Mouse (Mus musculus): ENCODE results near the gene Vsig8.

The Vsig8 gene

GRCm38 (mm10) chr1:172555638-172556037, at the start of gene Vsig8:
TSS of gene Vsig8 (plus strand) at chr1:172555938.
- DNase-seq = no peak

GRCm38 (mm10) chr1:172507001-172507400, 48.7 kb upstream of the Vsig8 start:
- no peak for DNase-seq

GRCm38 (mm10) chr1:172507701-172508100, 48.0 kb upstream of the Vsig8 start:
- no peak for DNase-seq

DNA sequence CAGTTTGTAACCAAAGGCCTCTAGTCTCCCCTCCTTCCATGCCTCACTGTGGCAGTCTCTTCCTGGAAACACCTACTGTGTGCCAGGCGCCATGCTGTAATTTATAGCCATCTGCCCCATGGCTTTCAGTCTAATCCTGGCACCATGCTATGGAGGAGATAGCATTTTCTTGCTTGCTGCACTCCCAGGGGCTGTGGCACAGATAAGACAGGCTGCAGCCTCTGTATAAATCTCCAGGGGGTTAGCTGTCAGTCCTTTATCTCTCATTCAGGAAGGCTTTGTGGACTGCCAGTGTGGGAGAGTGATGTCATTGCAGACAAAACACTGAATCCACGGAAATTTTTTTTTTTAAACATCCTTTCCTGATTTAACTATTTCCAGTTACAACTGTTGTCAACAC, 47.6 kb upstream of the Vsig8 start:
- no peak for DNase-seq

- no peak for DNase-seq
Observed at GRCm38 (mm10) chr1:172509235-172509634, 46.5 kb upstream of the Vsig8 start.

DNA sequence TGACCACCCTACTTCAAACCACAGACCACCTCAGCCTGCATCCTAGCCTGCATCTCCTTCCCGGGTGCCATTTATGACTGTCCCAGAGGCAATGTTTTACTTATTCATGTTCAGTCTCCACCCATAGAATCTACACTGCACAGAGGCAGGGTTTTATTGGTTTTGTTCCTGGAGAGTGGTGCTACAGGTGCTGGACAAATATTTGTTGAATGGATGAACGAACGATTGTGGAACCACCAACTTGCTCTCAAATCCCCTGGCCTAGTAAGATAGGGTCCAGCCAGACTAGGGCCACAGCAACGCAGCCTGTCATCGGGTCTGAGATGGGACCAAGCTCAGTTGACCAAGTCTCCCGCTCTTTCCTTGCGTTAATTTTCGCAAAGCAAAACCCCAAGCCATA, 45.8 kb upstream of the Vsig8 start:
- no peak for DNase-seq

DNA sequence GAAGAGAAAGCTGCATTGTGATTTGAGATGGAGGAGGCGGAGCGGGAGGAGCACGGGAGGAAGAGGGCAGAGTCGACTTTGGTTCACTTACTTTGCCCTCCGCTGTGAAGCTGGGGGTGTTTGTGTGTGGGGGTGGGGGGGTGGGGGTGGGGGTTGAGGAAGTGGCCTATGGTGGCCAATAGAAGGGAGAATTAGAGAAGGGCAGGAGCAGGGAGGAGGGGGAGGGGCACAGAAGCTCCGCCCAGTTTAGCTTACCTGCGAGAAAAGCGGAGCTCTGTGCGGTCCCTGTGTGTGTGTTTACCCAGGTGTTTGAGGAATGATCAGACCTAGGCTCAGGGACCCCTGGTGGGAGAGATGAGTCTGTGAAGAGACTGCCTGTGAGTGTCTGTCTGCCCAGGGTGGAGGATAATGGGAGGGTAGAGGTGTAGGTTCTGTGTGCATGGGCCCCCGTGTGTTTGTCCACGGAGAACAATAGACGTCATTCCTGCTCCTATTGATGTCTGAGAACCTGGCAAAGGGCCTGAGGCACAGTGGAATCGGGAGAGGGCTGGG, 45.2 kb upstream of the Vsig8 start:
- no peak for DNase-seq

- DNase-seq = no peak
Observed at GRCm38 (mm10) chr1:172512962-172513361, 42.8 kb upstream of the Vsig8 start.

- DNase-seq = no peak
Observed at GRCm38 (mm10) chr1:172513525-172514212, 42.1 kb upstream of the Vsig8 start.

GRCm38 (mm10) chr1:172514213-172514529, 41.6 kb upstream of the Vsig8 start:
- no peak for DNase-seq

DNA sequence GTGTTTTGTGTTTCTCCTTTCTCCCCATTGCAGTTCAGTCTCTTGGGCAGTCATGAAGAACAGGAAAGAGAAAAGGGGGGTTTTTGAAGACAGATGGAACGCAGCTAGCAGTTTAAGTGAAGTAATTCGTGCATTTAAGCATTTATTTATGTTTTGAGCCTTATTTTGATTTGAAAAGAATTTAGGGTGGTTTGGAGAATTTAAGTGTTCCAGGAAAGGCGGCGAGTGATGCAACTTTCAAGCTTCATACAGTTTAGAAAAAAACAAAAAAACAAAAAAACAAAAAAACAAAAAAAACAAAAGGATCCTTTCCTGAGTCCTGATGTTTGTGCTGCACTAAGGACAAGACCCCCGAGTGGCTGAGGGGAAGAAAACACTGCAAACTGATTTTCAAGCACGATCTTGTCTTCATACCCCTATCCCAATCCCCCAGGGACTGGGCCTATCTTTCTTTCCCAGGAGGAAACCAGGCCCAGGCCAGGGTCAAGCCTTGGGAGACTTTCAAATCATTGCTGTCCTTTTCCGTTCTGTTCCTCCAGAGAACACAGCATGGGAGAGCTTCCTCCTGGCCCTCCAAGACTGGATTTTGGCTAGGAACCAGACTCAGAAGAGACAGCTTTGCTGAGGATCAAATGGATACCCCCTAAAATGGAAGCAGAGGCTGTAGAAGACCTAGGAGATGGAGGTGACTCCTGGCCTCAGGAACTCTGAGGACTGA, 41.0 kb upstream of the Vsig8 start:
- DNase-seq = no peak

DNA sequence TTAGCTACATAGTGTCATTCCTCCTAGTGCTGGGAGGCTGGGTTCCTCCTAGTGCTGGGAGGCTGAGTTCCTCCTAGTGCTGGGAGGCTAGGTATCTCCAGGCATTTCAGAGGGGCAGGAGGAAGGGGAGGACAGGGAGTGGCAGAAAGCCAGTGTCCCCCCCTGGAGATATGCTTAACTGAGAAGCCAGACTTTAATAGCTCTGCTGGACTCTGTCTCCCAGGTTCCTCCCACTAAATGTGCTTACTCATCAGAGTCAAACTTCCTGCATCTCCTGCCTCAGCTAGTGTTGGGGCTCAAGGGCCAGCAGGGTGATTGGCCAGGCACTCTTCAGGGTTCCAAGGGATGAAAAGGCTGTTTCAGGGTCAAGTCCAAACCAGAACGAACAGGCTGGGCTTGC, 40.3 kb upstream of the Vsig8 start:
- no peak for DNase-seq

- DNase-seq = no peak
Observed at GRCm38 (mm10) chr1:172518013-172518412, 37.7 kb upstream of the Vsig8 start.

GRCm38 (mm10) chr1:172519644-172520043, 36.1 kb upstream of the Vsig8 start:
- DNase-seq = no peak

GRCm38 (mm10) chr1:172520576-172521440, 34.9 kb upstream of the Vsig8 start, which contains the start of gene Cfap45:
TSS of gene Cfap45 (plus strand) at chr1:172520801.
- DNase-seq = no peak

- DNase-seq = no peak
Observed at GRCm38 (mm10) chr1:172522524-172522923, 33.2 kb upstream of the Vsig8 start.

GRCm38 (mm10) chr1:172523699-172524101, 32.0 kb upstream of the Vsig8 start:
- no peak for DNase-seq

DNA sequence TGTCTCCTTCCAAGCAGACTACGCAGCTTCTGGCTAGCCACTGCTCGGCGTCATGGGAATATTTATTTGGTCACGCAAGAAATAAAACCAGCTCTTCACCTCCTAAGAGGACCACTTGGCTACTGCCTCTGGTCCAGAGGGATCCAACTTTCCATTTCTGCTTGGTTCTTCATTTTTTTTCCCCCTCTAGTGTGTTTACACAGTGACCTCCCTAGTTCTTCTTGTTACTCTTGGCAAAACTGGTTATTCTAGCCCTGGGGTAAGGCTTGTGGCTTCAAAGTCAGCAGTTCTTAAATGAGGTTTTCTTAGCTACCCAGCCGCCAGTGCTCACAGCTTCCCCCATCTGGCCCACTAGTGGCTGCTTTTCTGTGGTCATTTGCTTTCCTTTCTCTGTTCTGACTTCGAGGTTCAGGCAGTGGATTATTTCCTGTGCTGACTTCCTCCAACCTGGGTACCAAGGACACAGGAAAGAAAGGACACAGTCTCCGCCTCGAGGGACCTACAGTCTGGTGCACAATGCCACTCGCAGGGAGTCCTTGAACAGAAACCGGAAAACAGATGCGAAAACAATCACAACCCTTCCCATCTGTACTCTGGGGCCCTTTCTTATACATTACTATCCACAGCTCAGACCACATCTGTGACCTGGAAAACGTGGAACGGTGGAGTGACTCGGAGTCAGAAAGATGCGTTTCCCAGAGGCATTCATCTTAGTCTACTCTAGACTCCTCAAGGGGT, 30.5 kb upstream of the Vsig8 start:
- no peak for DNase-seq

DNA sequence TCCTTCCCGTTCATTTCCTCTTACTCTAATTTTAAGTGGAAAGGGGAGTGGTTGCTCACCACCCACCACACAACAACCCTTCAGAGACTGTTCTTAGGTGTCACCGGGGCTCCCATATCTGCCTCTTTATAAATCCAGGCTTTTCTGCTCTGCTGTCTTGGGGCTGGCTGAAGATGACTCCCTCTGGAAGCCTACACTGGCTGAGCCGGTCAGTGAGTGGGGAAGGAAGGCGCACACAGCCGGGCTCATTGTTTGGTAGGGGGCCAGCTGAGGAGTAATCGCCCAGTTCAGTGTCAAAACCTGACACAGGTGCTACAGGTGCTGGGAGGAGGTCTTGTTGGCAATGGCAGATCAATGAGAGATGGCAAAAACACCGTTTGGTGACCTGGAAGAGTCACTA, 29.8 kb upstream of the Vsig8 start:
- no peak for DNase-seq

- DNase-seq = no peak
Observed at GRCm38 (mm10) chr1:172526380-172527081, 29.2 kb upstream of the Vsig8 start.

- DNase-seq = no peak
Observed at GRCm38 (mm10) chr1:172527431-172527830, 28.3 kb upstream of the Vsig8 start.

- DNase-seq = peak; percentile 87
Observed at GRCm38 (mm10) chr1:172528701-172529100, 27.0 kb upstream of the Vsig8 start.
